Mouse (Mus musculus): ENCODE data around the gene Ppp1r1b.

- no peak for TF ChIP-seq GATA1 (IDR thresholded peaks at IDR 0.05; ENCODE audit: low read length)
- TF ChIP-seq TAL1 (IDR thresholded peaks at IDR 0.05; ENCODE audit: low read length) = no peak
Observed at GRCm38 (mm10) chr11:98381651-98382050, 33.4 kb downstream of the Ppp1r1b start.

All from erythroblast, embryonic 14.5 days (primary cell).